Mouse (Mus musculus): Measurements from ENCODE around the gene Rnf208.

DNA sequence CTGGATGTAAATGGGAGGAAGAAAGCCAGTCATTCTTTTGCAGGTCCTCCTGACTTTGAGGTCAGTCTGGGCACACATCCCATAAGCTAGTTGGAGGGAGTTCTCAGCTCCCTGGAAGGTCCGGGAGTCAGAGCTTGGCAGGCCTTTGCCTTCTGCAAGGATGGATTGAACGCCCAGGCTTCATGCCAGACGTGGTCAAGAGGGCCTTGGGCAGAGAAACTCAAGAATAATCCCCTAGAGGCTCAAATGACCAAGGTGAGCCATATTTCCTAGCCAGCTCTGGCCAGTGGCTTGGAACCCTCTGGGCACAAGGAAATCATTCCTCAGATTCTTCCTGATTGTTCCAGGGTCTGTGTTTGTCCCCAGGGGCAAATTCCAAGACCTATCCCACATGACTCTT, 22.8 kb downstream of the Rnf208 start:
- TF ChIP-seq CTCF (IDR thresholded peaks at IDR 0.05; ENCODE audit: control insufficient read depth, insufficient read depth, insufficient read length) (no peak), MYOD1 (IDR thresholded peaks at IDR 0.05; ENCODE audit: control insufficient read depth, insufficient read length, low read depth) (no peak)

Data from C2C12 (cell line).